Mouse (Mus musculus): Measurements from ENCODE around the gene 2210408I21Rik. TPM values are rescaled to one million over a fixed set of nuclear protein-coding genes. Genes with fewer than 3 reads are reported as not detected.

The 2210408I21Rik gene
- polyA plus RNA-seq, 1 experiment from 2014 or later = 13.2 TPM

DNA sequence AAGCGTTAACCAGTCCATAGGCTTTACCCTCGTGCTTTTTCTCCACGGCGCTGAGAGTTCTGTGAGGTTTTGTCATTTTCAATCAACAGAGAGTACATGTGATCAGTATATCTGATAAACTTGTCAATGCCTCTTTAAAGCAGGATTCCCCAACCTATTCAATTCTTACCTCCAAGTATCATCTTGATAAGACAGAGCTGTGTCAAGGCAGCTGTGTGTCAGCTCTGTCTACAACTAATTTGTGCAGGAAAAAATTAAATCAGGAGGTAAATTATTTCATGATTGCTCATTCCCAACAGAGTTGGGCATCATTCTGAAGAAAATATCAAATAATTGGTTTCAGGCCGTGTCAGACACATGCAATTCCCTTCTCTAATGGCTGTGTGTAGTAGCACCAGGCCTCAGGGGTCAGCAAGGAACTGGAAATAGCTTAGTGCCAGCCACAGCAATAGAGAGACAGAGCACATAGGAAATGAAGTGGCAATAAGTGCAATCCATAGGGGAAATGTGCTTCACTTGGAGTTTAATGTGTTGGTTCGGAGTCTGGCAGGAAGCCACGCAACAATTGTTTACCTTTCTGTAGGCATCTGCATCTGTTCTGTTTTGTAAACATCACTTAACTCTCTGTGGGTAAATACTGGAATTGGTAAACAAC, 73.6 kb downstream of the 2210408I21Rik start:
- Histone ChIP-seq H3K27me3 (no peaks in the 10 kb centered on the region), H3K4me2 (no peak overlapping the region), H3K27ac (no peak overlapping the region), H3K4me3 (replicated peaks) (no peak overlapping the region), H3K4me1 (peaks cover 3% of the 10 kb centered on the region; the same call in 1 of the 2 replicates), H3K36me3 (replicated peaks) (no peaks in the 10 kb centered on the region), H3K9me3 (no peaks in the 10 kb centered on the region), H3K9ac (no peak overlapping the region)
- ATAC-seq (ENCODE audit: low FRiP score) = peak; percentile 55; the same call in 1 of the 2 replicates
- 83% methylated on average over 7 of the region's 7 CpGs for WGBS

- Histone ChIP-seq H3K4me2 (no peak overlapping the region), H3K4me3 (replicated peaks) (no peak overlapping the region)
- ATAC-seq (ENCODE audit: low FRiP score) = no peak
Measured at GRCm38 (mm10) chr13:77213196-77213595, 77.9 kb downstream of the 2210408I21Rik start.

GRCm38 (mm10) chr13:77215460-77215859, 80.1 kb downstream of the 2210408I21Rik start:
- no peak for ATAC-seq (ENCODE audit: low FRiP score)
- WGBS = 76% methylated on average over 2 of the region's 2 CpGs
- Histone ChIP-seq H3K9ac (no peak overlapping the region), H3K4me1 (no peaks in the 10 kb centered on the region), H3K27me3 (no peaks in the 10 kb centered on the region), H3K4me3 (replicated peaks) (no peak overlapping the region), H3K9me3 (no peaks in the 10 kb centered on the region), H3K36me3 (replicated peaks) (no peaks in the 10 kb centered on the region), H3K4me2 (no peak overlapping the region), H3K27ac (no peak overlapping the region)

More at GRCm38 (mm10) chr13:77213196-77213595, 77.9 kb downstream of the 2210408I21Rik start:
- Histone ChIP-seq H3K4me1 (peaks cover 3% of the 10 kb centered on the region; the same call in 1 of the 2 replicates), H3K9ac (no peak overlapping the region), H3K27me3 (no peaks in the 10 kb centered on the region), H3K36me3 (replicated peaks) (no peaks in the 10 kb centered on the region), H3K9me3 (no peaks in the 10 kb centered on the region), H3K27ac (no peak overlapping the region)

- no peaks in the 10 kb centered on the region for H3K27me3 ChIP-seq
- WGBS = 85% methylated on average over 4 of the region's 4 CpGs
- H3K36me3 ChIP-seq (replicated peaks) = no peaks in the 10 kb centered on the region
- no peak overlapping the region for H3K27ac ChIP-seq
- H3K4me2 ChIP-seq = no peak overlapping the region
- H3K9ac ChIP-seq = no peak overlapping the region
- H3K9me3 ChIP-seq = no peaks in the 10 kb centered on the region
- H3K4me3 ChIP-seq (replicated peaks) = no peak overlapping the region
- no peak for ATAC-seq (ENCODE audit: low FRiP score)
- no peaks in the 10 kb centered on the region for H3K4me1 ChIP-seq
Measured at GRCm38 (mm10) chr13:77217672-77218280, 82.4 kb downstream of the 2210408I21Rik start.

- Histone ChIP-seq H3K9ac (no peak overlapping the region), H3K27ac (no peak overlapping the region), H3K4me1 (no peaks in the 10 kb centered on the region), H3K4me3 (replicated peaks) (no peak overlapping the region), H3K4me2 (no peak overlapping the region), H3K27me3 (no peaks in the 10 kb centered on the region), H3K36me3 (replicated peaks) (no peaks in the 10 kb centered on the region), H3K9me3 (no peaks in the 10 kb centered on the region)
- ATAC-seq (ENCODE audit: low FRiP score) = no peak
- WGBS = 85% methylated on average over 2 of the region's 2 CpGs
Measured at GRCm38 (mm10) chr13:77221072-77221471, 85.7 kb downstream of the 2210408I21Rik start.

GRCm38 (mm10) chr13:77256541-77256940, 121.2 kb downstream of the 2210408I21Rik start:
- WGBS = 93% methylated on average over 6 of the region's 6 CpGs
- H3K4me1 ChIP-seq = no peaks in the 10 kb centered on the region
- H3K4me3 ChIP-seq (replicated peaks) = no peak overlapping the region
- H3K9ac ChIP-seq = no peak overlapping the region
- H3K27ac ChIP-seq = no peak overlapping the region
- no peaks in the 10 kb centered on the region for H3K27me3 ChIP-seq
- no peaks in the 10 kb centered on the region for H3K9me3 ChIP-seq
- H3K36me3 ChIP-seq (replicated peaks) = no peaks in the 10 kb centered on the region
- no peak overlapping the region for H3K4me2 ChIP-seq
- ATAC-seq (ENCODE audit: low FRiP score) = no peak

DNA sequence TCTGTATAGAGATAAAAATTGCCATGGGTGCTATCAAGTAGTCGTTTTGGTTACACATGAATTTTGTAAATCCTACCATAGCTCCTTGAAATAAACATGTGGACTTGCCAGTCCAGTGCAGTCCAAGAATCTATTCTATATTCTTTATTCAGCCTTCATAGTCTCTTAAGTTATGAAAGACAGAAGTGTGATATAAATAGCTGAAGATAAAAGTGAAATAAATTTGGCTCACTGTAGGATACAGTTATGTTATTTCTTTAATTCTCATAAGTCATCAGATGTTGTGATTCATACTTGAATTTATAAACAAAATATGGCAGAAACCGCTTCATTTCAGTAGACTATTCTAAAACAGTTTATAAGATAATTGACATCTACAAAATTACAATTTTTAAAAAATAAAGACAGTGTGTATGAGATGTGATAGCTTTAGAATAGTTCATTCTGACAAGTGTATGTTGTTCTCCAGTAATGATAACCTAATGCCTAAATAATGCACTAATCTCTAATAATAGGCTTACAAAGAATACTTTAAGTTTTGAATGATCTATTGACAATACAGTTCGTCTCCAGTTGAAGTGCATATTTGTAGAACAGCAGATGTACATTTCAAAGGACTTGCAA, 127.5 kb downstream of the 2210408I21Rik start:
- H3K4me2 ChIP-seq = no peak overlapping the region
- H3K9ac ChIP-seq = no peak overlapping the region
- no peaks in the 10 kb centered on the region for H3K27me3 ChIP-seq
- H3K27ac ChIP-seq = no peak overlapping the region
- no peaks in the 10 kb centered on the region for H3K4me1 ChIP-seq
- WGBS = 60% methylated on average over 3 of the region's 3 CpGs
- no peak for ATAC-seq (ENCODE audit: low FRiP score)
- H3K4me3 ChIP-seq (replicated peaks) = no peak overlapping the region
- no peaks in the 10 kb centered on the region for H3K36me3 ChIP-seq (replicated peaks)
- H3K9me3 ChIP-seq = no peaks in the 10 kb centered on the region

GRCm38 (mm10) chr13:77263400-77264179, 128.2 kb downstream of the 2210408I21Rik start:
- Histone ChIP-seq H3K36me3 (replicated peaks) (no peaks in the 10 kb centered on the region), H3K9me3 (no peaks in the 10 kb centered on the region), H3K4me1 (no peaks in the 10 kb centered on the region), H3K27me3 (no peaks in the 10 kb centered on the region), H3K27ac (no peak overlapping the region), H3K9ac (no peak overlapping the region), H3K4me2 (no peak overlapping the region), H3K4me3 (replicated peaks) (no peak overlapping the region)
- WGBS = 78% methylated on average over 7 of the region's 7 CpGs
- no peak for ATAC-seq (ENCODE audit: low FRiP score)

- ATAC-seq (ENCODE audit: low FRiP score) = no peak
- Histone ChIP-seq H3K27me3 (no peaks in the 10 kb centered on the region), H3K4me2 (no peak overlapping the region), H3K9ac (no peak overlapping the region), H3K4me3 (replicated peaks) (no peak overlapping the region), H3K9me3 (no peaks in the 10 kb centered on the region), H3K27ac (no peak overlapping the region), H3K4me1 (no peaks in the 10 kb centered on the region), H3K36me3 (replicated peaks) (no peaks in the 10 kb centered on the region)
- 97% methylated on average over 1 of the region's 1 CpGs for WGBS
Measured at GRCm38 (mm10) chr13:77264481-77264880, 129.1 kb downstream of the 2210408I21Rik start.

- H3K27ac ChIP-seq = no peak overlapping the region
- H3K27me3 ChIP-seq = no peaks in the 10 kb centered on the region
Measured at GRCm38 (mm10) chr13:77275172-77275747, 139.9 kb downstream of the 2210408I21Rik start.

GRCm38 (mm10) chr13:77278659-77279413, 143.5 kb downstream of the 2210408I21Rik start:
- H3K9ac ChIP-seq = no peak overlapping the region
- no peak overlapping the region for H3K27ac ChIP-seq
- no peaks in the 10 kb centered on the region for H3K27me3 ChIP-seq
- WGBS = 68% methylated on average over 7 of the region's 7 CpGs
- no peaks in the 10 kb centered on the region for H3K9me3 ChIP-seq
- H3K4me3 ChIP-seq (replicated peaks) = no peak overlapping the region
- H3K36me3 ChIP-seq (replicated peaks) = no peaks in the 10 kb centered on the region
- ATAC-seq (ENCODE audit: low FRiP score) = no peak
- no peak overlapping the region for H3K4me2 ChIP-seq
- H3K4me1 ChIP-seq = no peaks in the 10 kb centered on the region; the same call in 1 of the 2 replicates

More at GRCm38 (mm10) chr13:77275172-77275747, 139.9 kb downstream of the 2210408I21Rik start:
- ATAC-seq (ENCODE audit: low FRiP score) = no peak
- Histone ChIP-seq H3K4me2 (no peak overlapping the region), H3K4me3 (replicated peaks) (no peak overlapping the region), H3K36me3 (replicated peaks) (no peaks in the 10 kb centered on the region), H3K4me1 (no peaks in the 10 kb centered on the region; the same call in 1 of the 2 replicates), H3K9ac (no peak overlapping the region), H3K9me3 (no peaks in the 10 kb centered on the region)
- 81% methylated on average over 3 of the region's 3 CpGs for WGBS
